ENCODE assay signal across 7 mouse cellular contexts in genomic region chr1:72874287-72875211, GRCm38 (mm10). TPM values are rescaled to one million over a fixed set of nuclear protein-coding genes. Genes with fewer than 3 reads are reported as not detected.
DNase-seq lines count a peak whose midpoint lies in the region; ATAC-seq and TF ChIP-seq lines count a peak whose summit lies in the region.

TSS of gene Igfbp5 (minus strand) at chr1:72874884.

- H3K9me3 ChIP-seq in limb, embryonic 13.5 days = no peaks in the 10 kb centered on the region
- H3K9me3 ChIP-seq in midbrain, postnatal 0 days (ENCODE audit: low read length) = no peaks in the 10 kb centered on the region

- under 1% methylated on average over 38 of the region's 38 CpGs for WGBS in kidney, adult 2 months
- 2% methylated on average over 38 of the region's 38 CpGs for WGBS in limb, embryonic 13.5 days
- whole genome bisulfite sequencing in midbrain, postnatal 0 days = under 1% methylated on average over 38 of the region's 38 CpGs

- TF ChIP-seq POLR2A in kidney, adult 2 months (IDR thresholded peaks at IDR 0.05; ENCODE audit: low read depth, low read length) = peak; percentile 44

- peak within 1 kb of the TSS; percentile 84 for H3K27ac ChIP-seq in kidney, adult 2 months (ENCODE audit: insufficient read depth, low read depth, low read length)
- peak within 1 kb of the TSS; percentile 93 for H3K27ac ChIP-seq in limb, embryonic 13.5 days
- peak within 1 kb of the TSS; percentile 92 for H3K27ac ChIP-seq in midbrain, postnatal 0 days (ENCODE audit: low read depth, low read length)

- H3K9ac ChIP-seq in limb, embryonic 13.5 days = peak within 1 kb of the TSS; percentile 92
- H3K9ac ChIP-seq in midbrain, postnatal 0 days (replicated peaks; ENCODE audit: low read length, poor library complexity, severe bottlenecking) = peak within 1 kb of the TSS; percentile 65

- no peaks in the 10 kb centered on the region for H3K27me3 ChIP-seq in kidney, adult 2 months (replicated peaks; ENCODE audit: control insufficient read depth, insufficient read depth, low read length)
- H3K27me3 ChIP-seq in limb, embryonic 13.5 days = peaks cover 21% of the 10 kb centered on the region
- H3K27me3 ChIP-seq in midbrain, postnatal 0 days (ENCODE audit: insufficient read depth, low read length) = no peaks in the 10 kb centered on the region

- peak within 1 kb of the TSS; percentile 92 for H3K4me2 ChIP-seq in limb, embryonic 13.5 days (replicated peaks)
- H3K4me2 ChIP-seq in midbrain, postnatal 0 days (ENCODE audit: low read depth, low read length, poor library complexity, severe bottlenecking) = peak within 1 kb of the TSS; percentile 91

- peaks cover 11% of the 10 kb centered on the region; the same call in 1 of the 2 replicates for H3K4me1 ChIP-seq in kidney, adult 2 months (ENCODE audit: control insufficient read depth, insufficient read depth, low read length)
- peaks cover 58% of the 10 kb centered on the region for H3K4me1 ChIP-seq in limb, embryonic 13.5 days
- H3K4me1 ChIP-seq in midbrain, postnatal 0 days (ENCODE audit: insufficient read depth, low read length) = 0 out of 2 replicates have a peak, but pooled peaks cover 5% of the 10 kb centered on the region

- peak within 1 kb of the TSS; percentile 65 for H3K4me3 ChIP-seq in kidney, adult 2 months (ENCODE audit: insufficient read depth, low read depth, low read length)
- H3K4me3 ChIP-seq in limb, embryonic 13.5 days = peak within 1 kb of the TSS; percentile 70
- H3K4me3 ChIP-seq in midbrain, postnatal 0 days (ENCODE audit: low read depth, low read length) = peak within 1 kb of the TSS; percentile 57

- peak; percentile 90 for DNase-seq in adrenal gland, postnatal 10 days
- DNase-seq in embryo, embryonic 11 days = peak; percentile 87
- DNase-seq in heart, adult 18-20 months = peak; percentile 85 to 86
- DNase-seq in kidney, adult 2 months = peak; percentile 93
- peak; percentile 90 for DNase-seq in midbrain, postnatal 0 days (ENCODE audit: low spot score)
- DNase-seq in urinary bladder, postnatal 10 days (ENCODE audit: low spot score) = peak; percentile 63

- TF ChIP-seq CTCF in kidney, adult 2 months (conservative IDR thresholded peaks at IDR 0.05; ENCODE audit: insufficient read depth, insufficient read length, low read depth, low read length) = no peak
- no peak for TF ChIP-seq CTCF in midbrain, postnatal 0 days (IDR thresholded peaks at IDR 0.05)

- H3K36me3 ChIP-seq in kidney, adult 2 months (ENCODE audit: control insufficient read depth, insufficient read depth, low read length) = no peaks in the 10 kb centered on the region
- no peaks in the 10 kb centered on the region for H3K36me3 ChIP-seq in limb, embryonic 13.5 days
- H3K36me3 ChIP-seq in midbrain, postnatal 0 days (ENCODE audit: insufficient read depth, low read length) = no peaks in the 10 kb centered on the region

- ATAC-seq in limb, embryonic 13.5 days (ENCODE audit: low FRiP score, low read depth) = peak; percentile 71
- ATAC-seq in midbrain, postnatal 0 days (ENCODE audit: low FRiP score) = peak; percentile 17; the same call in 1 of the 2 replicates

RNA-seq across cellular contexts. Expression of gene Igfbp5, which starts in this region (rescaled TPM):
- total RNA-seq in adrenal gland, postnatal 10 days (2021) = 100 to 1,000 TPM in 1 of 2 experiments, 10 to 100 TPM in 1; 85.9 to 120 TPM
- 100 to 1,000 TPM in 1 of 2 experiments, 10 to 100 TPM in 1; 80.7 to 123 TPM for total RNA-seq in heart, adult 18-20 months (2021)
- 229 and 273 TPM in 2 replicates for polyA plus RNA-seq in kidney, adult 2 months (2012; rRNA removed)
- polyA plus RNA-seq in limb, embryonic 13.5 days (2015; fragmentation: Nextera tagmentation; extraction: Ambion mirVana) = 129 and 140 TPM in 2 replicates
- 109 and 127 TPM in 2 replicates for total RNA-seq in midbrain, postnatal 0 days (2014; rRNA removed)
- polyA plus RNA-seq in midbrain, postnatal 0 days (2015; fragmentation: Nextera tagmentation; extraction: Ambion mirVana) = 42.8 and 47.4 TPM in 2 replicates

Comparison
In these comparisons a context has a peak if more than half of its experiments do, and no peak if none do; other contexts are left out.
1. Peak in every context shown above with its lines: DNase-seq, ATAC-seq, H3K4me3 ChIP-seq and H3K27ac ChIP-seq.